Mouse (Mus musculus) right cerebral cortex, postnatal 14 days (tissue): Measurements from ENCODE around the gene Asb13.

Source experiments
- DNase-seq: peaks from one replicate; pipeline ENCODE4 v3.0.0; 2022

Asb13 gene

GRCm38 (mm10) chr13:3667288-3667873 is 33.5 kb downstream of the Asb13 start:
- DNase-seq, result no peak

GRCm38 (mm10) chr13:3668068-3668467 is 34.2 kb downstream of the Asb13 start:
- DNase-seq, result no peak

- DNase-seq, result no peak
These were observed 35.8 kb downstream of the Asb13 start for GRCm38 (mm10) chr13:3669611-3670010.

- no peak for DNase-seq
These were observed 36.2 kb downstream of the Asb13 start for GRCm38 (mm10) chr13:3670039-3670438.

- no peak for DNase-seq
These were observed 39.3 kb downstream of the Asb13 start for GRCm38 (mm10) chr13:3673151-3673550.

- no peak for DNase-seq
These were observed 39.8 kb downstream of the Asb13 start for GRCm38 (mm10) chr13:3673622-3674021.

- DNase-seq, result no peak
These were observed 42.0 kb downstream of the Asb13 start for GRCm38 (mm10) chr13:3675855-3676254.

- no peak for DNase-seq
These were observed 45.3 kb downstream of the Asb13 start for GRCm38 (mm10) chr13:3679098-3679497.

- no peak for DNase-seq
These were observed 52.5 kb downstream of the Asb13 start for GRCm38 (mm10) chr13:3686306-3686705.

- DNase-seq, result no peak
These were observed 60.9 kb downstream of the Asb13 start for GRCm38 (mm10) chr13:3694599-3695343.

- no peak for DNase-seq
These were observed 63.3 kb downstream of the Asb13 start for GRCm38 (mm10) chr13:3696977-3697735.

- no peak for DNase-seq
These were observed 66.9 kb downstream of the Asb13 start for GRCm38 (mm10) chr13:3700752-3701151.
